Comparison of ENCODE assay signal across 17 mouse cellular contexts in the genomic region with DNA sequence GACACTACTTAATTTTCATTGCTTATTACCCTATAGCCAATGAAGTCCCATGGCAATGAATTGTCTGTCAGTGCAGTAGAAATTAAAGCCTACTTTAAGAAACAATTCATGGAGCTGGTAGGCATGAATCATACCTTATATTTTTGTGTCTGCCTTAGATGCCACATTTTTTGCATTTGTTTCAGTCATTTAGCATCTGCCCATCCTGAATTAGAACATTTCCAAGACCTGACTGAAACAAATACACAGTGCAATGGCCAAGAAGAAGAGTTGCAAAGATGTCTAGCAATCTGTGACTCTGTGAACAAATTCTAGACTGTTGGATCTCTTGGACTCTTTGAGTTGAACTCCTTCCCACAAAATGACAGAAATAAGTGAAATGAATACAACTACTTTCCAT.
"Had no signal": no experiment of that assay in that cellular context is flagged by ENCODE, and none has a peak within 500 bp of the region (broad histone marks: within the 10 kb centered on the region; RNA-seq: fewer than 3 reads in every experiment).

No protein-coding gene starts in this region.

- ATAC-seq: liver, embryonic 12.5 days; liver, postnatal 0 days; lung, postnatal 0 days; midbrain, embryonic 13.5 days; midbrain, embryonic 15.5 days; midbrain, embryonic 16.5 days had no signal

- DNase-seq: left cerebral cortex, postnatal 4 days; liver; liver, embryonic 13.5 days; liver, postnatal 0 days; lung, adult 18-20 months; lung, adult 2 months; lung, embryonic 14.5 days; lung, postnatal 10 days; lung, postnatal 14 days; lung, postnatal 36 days; lung, postnatal 4 days; midbrain, embryonic 14.5 days had no signal
